Mouse (Mus musculus) liver, postnatal 0 days (tissue): Measurements from ENCODE around the gene Zfp229. TPM values are rescaled to one million over a fixed set of nuclear protein-coding genes. Genes with fewer than 3 reads are reported as not detected.
"Not testable (repeated sequence)": the region's sequence is repeated elsewhere in the genome, so short reads cannot be mapped to it uniquely, and the experiment has no call there.

Source experiments
- ATAC-seq: fragments of 200-750 bp; cut with Nextera tagmentation; 2 replicates; pipeline ENCODE4 v1.8.0; 2017; ENCODE audit warnings: mild to moderate bottlenecking, moderate library complexity
- DNase-seq: peaks from one replicate; pipeline ENCODE4 v3.0.0-alpha.2; 2016
- H3K27ac ChIP-seq: fragments of 300-500 bp; sonication (generic); 2 replicates; pipeline ENCODE4 v1.5.1; 2014; ENCODE audit warnings: antibody characterized with exemption, moderate library complexity, mild to moderate bottlenecking, low read depth
- H3K27me3 ChIP-seq: fragments of 300-500 bp; sonication (generic); 2 replicates; pipeline ENCODE4 v1.6.1; 2014; ENCODE audit warnings: low read length, control low read depth, mixed read lengths; ENCODE audit not compliant: insufficient read depth
- H3K36me3 ChIP-seq: fragments of 300-500 bp; sonication (generic); replicated peaks from 2 replicates; pipeline ENCODE4 v1.6.1; 2014; ENCODE audit warnings: mild to moderate bottlenecking, control low read depth, low read length, moderate library complexity, mixed read lengths; ENCODE audit not compliant: insufficient read depth
- H3K4me1 ChIP-seq: fragments of 300-500 bp; sonication (generic); 2 replicates; pipeline ENCODE4 v1.6.1; 2014; ENCODE audit warnings: antibody characterized with exemption, mild to moderate bottlenecking, control low read depth; ENCODE audit not compliant: insufficient read depth
- H3K4me2 ChIP-seq: fragments of 300-500 bp; sonication (generic); 2 replicates; pipeline ENCODE4 v1.6.1; 2014; ENCODE audit warnings: low read depth, mild to moderate bottlenecking, low read length, moderate library complexity, mixed read lengths
- H3K4me3 ChIP-seq: fragments of 300-500 bp; sonication (generic); 2 replicates; pipeline ENCODE4 v1.5.1; 2014; ENCODE audit warnings: low read depth, low read length
- H3K9ac ChIP-seq: fragments of 300-500 bp; sonication (generic); replicated peaks from 2 replicates; pipeline ENCODE4 v1.6.1; 2014; ENCODE audit warnings: mild to moderate bottlenecking, moderate library complexity
- H3K9me3 ChIP-seq: fragments of 300-500 bp; sonication (generic); 2 replicates; pipeline ENCODE4 v1.6.1; 2016; ENCODE audit warnings: mild to moderate bottlenecking, control low read depth, low read length, mixed read lengths
- CTCF ChIP-seq: sonication (generic); IDR thresholded peaks from 2 replicates; pipeline ENCODE4 v1.5.1; 2016; ENCODE audit warnings: antibody characterized with exemption, low read depth
- EP300 ChIP-seq: IDR thresholded peaks from 2 replicates; pipeline ENCODE4 v1.6.1; 2016; ENCODE audit warnings: antibody characterized with exemption, low read depth, mild to moderate bottlenecking
- WGBS: fragments of 180-500 bp; shearing (Covaris S2); extraction: QIAGEN DNeasy Blood & Tissue Kit; methylation state at CpG from one replicate; pipeline ENCODE4 v1.1.7; 2014; ENCODE audit not compliant: insufficient replicate concordance; 5-methylcytosine and 5-hydroxymethylcytosine counted together
- polyA plus RNA-seq: library from polyadenylated mRNA; unstranded; fragments of >200 nt; fragmentation: Nextera tagmentation; extraction: Ambion mirVana; gene quantifications from 2 replicates; pipeline ENCODE4 v1.2.1, GENCODE M21; 2015

Gene Zfp229
- 1.4 and 1.6 TPM in 2 replicates for polyA plus RNA-seq

GRCm38 (mm10) chr17:21730495-21730894 lies at the start of gene Zfp229:
Gene Zfp229 (plus strand): TSS chr17:21730795.
- not testable (repeated sequence) for H3K4me3 ChIP-seq, H3K4me2 ChIP-seq, DNase-seq, H3K4me1 ChIP-seq, H3K36me3 ChIP-seq, H3K27me3 ChIP-seq, H3K9me3 ChIP-seq, ATAC-seq, H3K27ac ChIP-seq, H3K9ac ChIP-seq
- 94% methylated on average over 6 of the region's 22 CpGs for WGBS

DNA sequence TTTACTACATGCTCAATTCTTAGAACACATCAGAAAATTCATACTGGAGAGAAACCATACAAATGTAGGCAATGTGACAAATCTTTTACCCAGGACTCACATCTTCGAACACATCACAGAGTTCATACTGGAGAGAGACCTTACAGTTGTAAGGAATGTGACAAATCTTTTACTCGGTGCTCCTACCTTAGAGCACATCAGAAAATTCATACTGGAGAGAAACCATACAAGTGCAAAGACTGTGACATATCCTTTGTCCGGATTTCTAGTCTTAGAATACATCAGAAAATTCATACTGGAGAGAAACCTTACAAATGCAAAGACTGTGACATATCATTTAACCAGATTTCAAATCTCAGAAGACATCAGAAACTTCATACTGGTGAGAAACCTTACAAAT lies 39.0 kb upstream of the Zfp229 start, which contains the start of gene Gm10226:
TSS of gene Gm10226 (plus strand) at position 301 of the 400 bp plus-strand sequence.
- no peak within 1 kb of the TSS for H3K9ac ChIP-seq
- H3K27ac ChIP-seq, result no peak within 1 kb of the TSS
- peaks cover 7% of the 10 kb centered on the region for H3K36me3 ChIP-seq
- DNase-seq (no peak), ATAC-seq (no peak)
- 81% methylated on average over 3 of the region's 3 CpGs for WGBS
- H3K4me2 ChIP-seq, result no peak within 1 kb of the TSS
- TF ChIP-seq EP300, result no peak
- no peak for TF ChIP-seq CTCF
- 0 out of 2 replicates have a peak, but pooled peaks cover 2% of the 10 kb centered on the region for H3K4me1 ChIP-seq
- H3K9me3 ChIP-seq, result no peaks in the 10 kb centered on the region
- H3K27me3 ChIP-seq, result no peaks in the 10 kb centered on the region
- H3K4me3 ChIP-seq, result no peak within 1 kb of the TSS

DNA sequence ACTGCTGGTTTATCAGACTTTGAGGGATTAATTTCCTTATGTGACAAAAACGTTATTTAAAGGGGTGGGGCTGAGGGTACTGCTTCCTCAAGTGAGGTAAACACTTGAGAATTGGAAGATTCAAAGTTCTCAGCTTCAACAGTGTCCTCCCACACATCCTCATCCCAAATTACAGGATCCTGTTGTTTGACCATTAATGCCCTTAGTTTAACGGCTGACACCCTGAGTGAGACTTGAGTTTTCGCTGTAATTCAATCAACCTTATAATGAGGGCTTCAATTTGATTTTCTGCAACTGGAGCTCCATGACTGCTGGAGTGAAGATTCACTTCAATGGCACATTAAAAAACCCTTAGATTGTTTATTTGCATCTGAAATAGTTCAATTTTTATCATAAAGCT lies 37.3 kb upstream of the Zfp229 start:
- no peak overlapping the region for H3K4me2 ChIP-seq
- WGBS, result 75% methylated on average over 3 of the region's 3 CpGs
- no peaks in the 10 kb centered on the region for H3K27me3 ChIP-seq
- H3K4me3 ChIP-seq, result no peak overlapping the region
- TF ChIP-seq EP300 (no peak), CTCF (no peak)
- H3K27ac ChIP-seq, result no peak overlapping the region
- H3K9ac ChIP-seq, result no peak overlapping the region
- 0 out of 2 replicates have a peak, but pooled peaks cover 2% of the 10 kb centered on the region for H3K4me1 ChIP-seq
- H3K9me3 ChIP-seq, result no peaks in the 10 kb centered on the region
- H3K36me3 ChIP-seq, result peaks cover 7% of the 10 kb centered on the region
- DNase-seq (no peak), ATAC-seq (no peak)

- H3K4me2 ChIP-seq, result no peak overlapping the region
- no peak overlapping the region for H3K9ac ChIP-seq
- ATAC-seq, result no peak
- peaks cover 6% of the 10 kb centered on the region for H3K36me3 ChIP-seq
- TF ChIP-seq EP300 (no peak), CTCF (no peak)
- no peaks in the 10 kb centered on the region for H3K9me3 ChIP-seq
- 0 out of 2 replicates have a peak, but pooled peaks cover 2% of the 10 kb centered on the region for H3K4me1 ChIP-seq
- no peak for DNase-seq
- no peak overlapping the region for H3K27ac ChIP-seq
- H3K4me3 ChIP-seq, result no peak overlapping the region
- H3K27me3 ChIP-seq, result no peaks in the 10 kb centered on the region
Observed at GRCm38 (mm10) chr17:21696073-21696472, 34.5 kb upstream of the Zfp229 start.

- Histone ChIP-seq H3K4me3 (no peak overlapping the region), H3K36me3 (no peaks in the 10 kb centered on the region), H3K4me2 (peak overlapping the region; percentile 47), H3K4me1 (peaks cover 11% of the 10 kb centered on the region), H3K9ac (peak overlapping the region; percentile 24; the same call in 1 of the 2 replicates), H3K27me3 (no peaks in the 10 kb centered on the region), H3K27ac (peak overlapping the region; percentile 58), H3K9me3 (no peaks in the 10 kb centered on the region)
- WGBS, result 28% methylated on average over 5 of the region's 5 CpGs
- ATAC-seq, result peak; percentile 86
- TF ChIP-seq CTCF (no peak), EP300 (peak; percentile 94)
- peak; percentile 76 for DNase-seq
Observed at GRCm38 (mm10) chr17:21702281-21703240, 28.0 kb upstream of the Zfp229 start.

GRCm38 (mm10) chr17:21703414-21703813 lies 27.2 kb upstream of the Zfp229 start:
- Histone ChIP-seq H3K4me1 (peaks cover 13% of the 10 kb centered on the region), H3K4me3 (no peak overlapping the region), H3K9me3 (no peaks in the 10 kb centered on the region), H3K27ac (no peak overlapping the region), H3K27me3 (no peaks in the 10 kb centered on the region), H3K4me2 (no peak overlapping the region), H3K9ac (no peak overlapping the region), H3K36me3 (no peaks in the 10 kb centered on the region)
- ATAC-seq, result no peak
- DNase-seq, result no peak
- TF ChIP-seq CTCF (no peak), EP300 (no peak)
- 24% methylated on average over 1 of the region's 1 CpGs for WGBS
